Mouse (Mus musculus) kidney, adult 2 months (tissue): ENCODE data around the gene Myh14.

ENCODE experiments used
- CTCF ChIP-seq: fragments of 200-500 bp; conservative IDR thresholded peaks from 2 replicates; pipeline ENCODE4 v1.5.1; 2011; ENCODE audit warnings: low read depth, mild to moderate bottlenecking, control low read depth, low read length, moderate library complexity, mixed read lengths; ENCODE audit not compliant: insufficient read depth, insufficient read length
- POLR2A ChIP-seq: fragments of 200-500 bp; IDR thresholded peaks from one replicate; pipeline ENCODE4 v1.6.1; 2011; ENCODE audit warnings: low read depth, low read length, control low read depth

- TF ChIP-seq CTCF (no peak), POLR2A (no peak)
These were observed 66.0 kb downstream of the Myh14 start for GRCm38 (mm10) chr7:44604619-44605018.
